Mouse (Mus musculus) liver, embryonic 14 days (tissue): ENCODE results near the gene Speer4b. TPM values are rescaled to one million over a fixed set of nuclear protein-coding genes. Genes with fewer than 3 reads are reported as not detected.

Experiments used
- polyA plus RNA-seq: library from polyadenylated mRNA; depleted of rRNA; stranded (reverse); fragments of >200 nt; gene quantifications from 2 replicates; pipeline ENCODE4 v1.2.3, GENCODE M21; 2012; rRNA removed

The Speer4b gene
- polyA plus RNA-seq = not detected in 2 replicates

DNA sequence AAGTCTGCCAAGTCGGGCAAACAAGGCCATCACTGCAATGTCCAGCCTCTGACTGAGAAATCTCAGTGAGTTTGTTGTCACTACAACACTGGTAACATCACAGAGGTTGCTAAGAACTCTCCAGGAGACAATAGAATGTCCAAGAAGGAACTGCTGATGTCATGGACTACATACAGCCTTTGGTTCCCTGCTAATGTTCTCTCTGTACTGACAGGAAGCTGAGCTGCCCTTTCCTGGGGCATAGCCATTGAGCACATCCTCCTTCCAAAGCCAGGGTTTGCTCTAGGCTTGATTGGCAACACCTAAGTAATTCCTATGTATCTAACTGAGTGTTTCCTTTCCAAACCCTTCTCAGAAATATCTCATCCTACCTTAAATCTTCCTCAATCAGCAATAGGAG, at the start of gene Speer4b:
Speer4b (minus strand) TSS at position 101 of the 400 bp plus-strand sequence.

